Mouse (Mus musculus) T-cell, adult 2 months (primary cell): ENCODE results near the gene Boc.

Source experiments
- DNase-seq: peaks from one replicate; pipeline ENCODE4 v3.0.0; 2022; ENCODE audit warnings: low spot score

Gene Boc

DNA sequence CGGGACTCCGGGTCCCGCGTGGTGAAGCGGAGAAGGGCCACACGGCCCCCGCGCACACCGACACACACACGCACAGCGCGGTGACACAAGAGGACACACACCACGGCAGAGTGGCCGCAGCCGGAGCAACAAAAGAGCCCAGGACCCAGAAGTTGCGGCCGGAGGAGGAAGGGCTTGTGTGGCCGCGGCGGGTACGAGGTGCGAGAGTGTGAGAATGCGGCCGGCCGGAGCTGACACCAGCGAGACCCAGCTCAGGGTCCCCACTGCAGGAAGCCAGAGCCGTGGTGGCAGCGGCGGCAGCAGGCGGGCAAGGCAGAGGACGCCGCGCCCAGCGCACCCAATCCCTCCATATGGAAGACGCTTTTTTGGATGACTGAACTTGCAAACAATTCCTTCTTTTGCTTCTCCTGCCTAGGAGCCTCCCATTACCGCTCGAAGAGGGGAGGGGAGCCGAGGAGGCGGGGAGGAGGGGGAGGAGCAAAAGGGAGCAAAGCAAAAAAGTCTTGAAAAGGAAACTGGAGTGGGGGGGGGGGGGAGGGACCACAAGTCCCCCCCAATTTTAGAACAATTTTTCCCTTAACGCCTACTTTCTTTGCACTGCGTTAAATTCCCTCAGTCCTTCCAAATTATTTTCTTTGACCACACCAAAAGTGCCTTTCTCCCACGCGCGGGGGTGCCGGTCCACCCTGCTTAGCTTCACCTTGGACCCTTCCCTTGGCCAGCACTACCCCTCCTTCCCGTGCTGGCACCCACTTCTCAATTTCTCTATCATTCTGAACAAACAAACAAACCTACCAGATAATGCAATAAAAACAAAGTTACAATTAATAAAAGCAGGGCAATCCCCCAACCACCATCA lies at the start of gene Boc:
TSS of gene Boc (minus strand) at position 427 of the 859 bp plus-strand sequence.
- DNase-seq: peak; percentile 3

DNA sequence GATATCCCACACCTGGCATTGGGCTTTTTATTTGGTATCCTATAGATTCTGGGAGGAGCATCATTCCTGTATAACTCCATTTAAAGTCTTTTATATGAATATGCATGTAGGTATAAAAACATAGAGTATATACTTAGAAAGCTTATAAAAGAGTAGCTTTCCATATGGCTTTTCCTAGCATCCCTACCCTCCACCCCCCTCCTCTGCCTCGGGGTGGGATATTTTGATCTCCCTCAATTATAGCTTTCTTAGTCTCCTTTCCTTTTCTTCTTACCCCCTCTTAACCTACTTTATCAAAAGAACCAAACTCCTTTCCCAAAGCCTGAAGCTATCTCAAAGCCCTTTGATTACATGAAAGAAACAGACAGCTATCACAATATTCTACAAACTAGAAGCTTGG lies 47.9 kb upstream of the Boc start:
- no peak for DNase-seq

- DNase-seq: no peak
Observed at GRCm38 (mm10) chr16:44604021-44604616, 45.4 kb upstream of the Boc start.

DNA sequence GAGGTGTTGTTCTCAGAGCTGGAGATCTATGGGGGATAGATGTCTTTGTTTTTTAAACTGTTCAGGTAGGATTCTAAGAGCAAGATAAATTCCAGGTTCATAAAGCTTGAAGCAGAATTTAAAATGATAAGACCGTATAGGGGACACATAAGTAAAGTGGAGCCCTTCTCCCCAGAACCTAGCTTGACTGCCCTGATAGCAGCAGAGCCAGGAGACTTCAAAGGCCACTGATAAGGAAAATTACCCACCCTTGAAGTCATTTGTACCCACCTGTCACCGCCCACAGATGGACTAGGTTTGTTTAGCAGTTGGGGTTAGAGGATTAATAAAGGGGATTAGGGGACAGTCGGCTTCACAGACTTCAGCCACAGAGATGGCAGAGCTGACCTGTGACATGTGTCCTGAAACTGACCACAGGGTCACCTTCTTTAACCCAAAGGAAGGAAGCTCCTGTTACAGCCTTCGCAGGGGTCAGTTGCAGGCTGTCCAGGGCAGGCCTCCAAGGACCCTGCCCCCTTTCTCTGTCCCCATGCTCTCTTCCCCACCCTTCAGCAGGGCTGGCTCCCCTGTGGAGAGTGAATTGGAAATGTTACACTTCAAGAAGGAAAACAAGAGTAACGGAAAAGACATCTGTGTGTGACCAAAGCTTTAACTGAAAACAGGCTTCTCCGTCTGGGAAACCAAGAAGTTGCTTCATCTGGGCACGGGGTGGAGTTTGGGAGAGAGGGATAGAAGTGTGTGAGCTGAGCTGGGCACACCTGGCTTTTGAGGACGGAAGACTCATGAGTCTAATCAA lies 43.5 kb upstream of the Boc start:
- DNase-seq: no peak

- DNase-seq: no peak
Observed at GRCm38 (mm10) chr16:44601182-44601581, 42.5 kb upstream of the Boc start.

DNA sequence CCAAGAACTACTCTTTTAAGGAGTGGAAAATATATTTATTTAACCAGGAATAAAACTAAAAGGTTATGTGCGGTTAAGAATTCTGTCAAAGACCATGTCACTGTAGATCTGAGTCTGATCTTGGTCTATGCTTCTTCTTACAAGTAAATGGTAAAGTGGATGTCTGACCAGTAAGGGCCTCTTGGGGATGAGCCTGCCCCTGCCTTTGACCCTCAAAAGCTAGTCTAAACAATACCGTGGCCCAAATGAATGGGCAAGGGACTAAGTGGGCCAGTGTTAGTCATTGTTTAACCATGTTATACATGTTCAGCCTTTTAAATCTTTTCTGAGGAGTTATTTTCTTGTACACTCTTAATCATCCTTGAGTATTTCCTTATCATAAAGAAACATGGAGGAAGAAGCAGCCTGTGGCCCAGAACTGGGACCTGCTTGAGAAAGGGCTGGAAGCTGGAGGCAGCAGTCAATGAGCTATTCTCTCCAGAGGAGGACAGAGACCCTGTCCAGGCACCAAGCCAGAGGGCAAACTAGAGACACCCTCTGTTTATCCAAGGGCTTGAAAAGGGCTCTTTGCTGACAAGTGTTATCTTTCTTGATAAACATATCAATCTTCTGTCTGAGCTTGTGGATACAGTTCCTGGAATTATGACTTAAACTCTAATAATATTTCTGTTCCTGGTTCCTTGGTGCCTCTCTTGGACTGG lies 38.6 kb upstream of the Boc start:
- no peak for DNase-seq

- no peak for DNase-seq
Observed at GRCm38 (mm10) chr16:44589506-44589905, 30.8 kb upstream of the Boc start.

- no peak for DNase-seq
Observed at GRCm38 (mm10) chr16:44579421-44580024, 20.8 kb upstream of the Boc start.

GRCm38 (mm10) chr16:44578551-44578950 lies 19.9 kb upstream of the Boc start:
- DNase-seq: no peak

- DNase-seq: no peak
Observed at GRCm38 (mm10) chr16:44568056-44568455, 9.4 kb upstream of the Boc start.

DNA sequence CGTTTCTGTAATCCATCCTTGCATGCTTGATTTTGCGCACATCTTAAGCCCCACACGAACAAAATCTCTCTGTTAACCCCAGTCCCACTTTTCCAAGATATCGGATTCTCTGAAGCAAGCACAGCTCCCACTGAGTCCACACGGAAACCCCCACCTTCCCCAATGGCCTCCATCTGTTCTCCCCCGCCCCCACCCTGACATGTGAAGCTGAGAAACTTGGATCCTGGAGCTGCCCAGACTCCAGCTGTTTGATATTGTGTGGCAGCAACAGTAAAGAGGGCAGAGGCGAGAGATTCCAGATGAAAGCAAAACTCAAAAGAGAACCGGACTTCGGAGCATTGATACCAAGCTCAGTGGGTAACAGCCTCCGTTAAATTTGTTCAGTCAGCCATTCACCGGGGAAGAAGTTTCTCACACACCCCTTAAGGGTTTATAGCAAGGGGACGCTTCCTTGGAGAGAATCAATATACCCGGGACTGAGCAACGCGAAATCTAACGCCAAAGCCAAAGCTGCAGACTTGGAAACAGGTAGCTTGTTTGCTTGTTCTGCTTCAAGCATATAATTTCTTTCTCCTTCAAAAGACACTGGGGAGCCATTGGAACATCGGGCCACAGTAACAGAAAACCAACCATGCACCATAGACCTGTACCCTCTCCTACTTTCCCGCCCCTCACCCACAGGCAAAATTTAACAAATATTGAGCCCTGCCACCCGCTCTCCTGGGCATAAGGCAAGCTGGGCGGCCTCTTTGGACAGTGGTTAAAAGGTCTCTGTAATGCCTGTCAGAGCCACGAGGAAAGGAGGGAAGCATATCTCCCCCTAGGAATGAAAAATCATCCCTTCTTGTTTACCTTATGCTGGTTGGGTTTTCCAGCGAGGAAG lies 6.9 kb upstream of the Boc start:
- no peak for DNase-seq

GRCm38 (mm10) chr16:44564359-44564758 lies 5.7 kb upstream of the Boc start:
- no peak for DNase-seq

DNA sequence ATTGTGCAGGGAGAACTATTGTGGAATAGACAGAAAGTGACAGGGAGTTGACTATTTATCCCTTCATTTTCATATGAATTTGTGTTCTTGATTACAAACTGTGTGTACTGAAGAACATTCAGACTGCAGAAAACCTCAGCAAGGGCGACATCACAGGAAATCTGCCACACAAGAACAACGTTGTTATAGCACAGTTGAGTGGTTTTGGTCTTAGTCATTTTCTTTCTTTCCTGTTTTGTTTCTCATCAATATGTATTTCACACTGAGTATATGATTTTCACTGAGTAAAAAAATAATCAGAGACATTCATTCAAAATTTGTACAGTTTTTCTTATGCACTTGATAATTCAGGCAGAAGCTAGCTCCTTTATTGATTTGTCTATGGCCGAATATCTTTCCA lies 3.4 kb upstream of the Boc start:
- no peak for DNase-seq

DNA sequence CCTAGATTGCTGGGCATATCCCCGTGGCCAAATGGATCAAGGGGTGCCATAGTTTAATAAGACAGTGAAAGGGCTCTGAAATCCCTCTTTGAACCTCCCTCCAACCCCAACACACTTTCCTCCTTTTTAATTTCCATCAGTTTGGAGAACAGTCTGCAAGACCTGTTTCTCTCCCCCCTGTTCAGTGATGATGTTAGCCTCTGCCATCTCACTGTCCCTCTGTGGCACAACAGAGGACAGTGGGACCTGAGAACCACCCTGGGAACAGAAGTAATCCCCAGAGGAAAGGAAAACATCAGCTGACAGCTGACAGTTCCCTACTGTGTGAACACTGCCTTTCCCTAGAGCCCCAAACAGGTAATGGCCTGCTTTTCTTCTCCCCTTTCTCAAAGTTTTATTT lies 1.5 kb upstream of the Boc start:
- no peak for DNase-seq

- no peak for DNase-seq
Observed at GRCm38 (mm10) chr16:44559330-44559695, 616 bp upstream of the Boc start.

DNA sequence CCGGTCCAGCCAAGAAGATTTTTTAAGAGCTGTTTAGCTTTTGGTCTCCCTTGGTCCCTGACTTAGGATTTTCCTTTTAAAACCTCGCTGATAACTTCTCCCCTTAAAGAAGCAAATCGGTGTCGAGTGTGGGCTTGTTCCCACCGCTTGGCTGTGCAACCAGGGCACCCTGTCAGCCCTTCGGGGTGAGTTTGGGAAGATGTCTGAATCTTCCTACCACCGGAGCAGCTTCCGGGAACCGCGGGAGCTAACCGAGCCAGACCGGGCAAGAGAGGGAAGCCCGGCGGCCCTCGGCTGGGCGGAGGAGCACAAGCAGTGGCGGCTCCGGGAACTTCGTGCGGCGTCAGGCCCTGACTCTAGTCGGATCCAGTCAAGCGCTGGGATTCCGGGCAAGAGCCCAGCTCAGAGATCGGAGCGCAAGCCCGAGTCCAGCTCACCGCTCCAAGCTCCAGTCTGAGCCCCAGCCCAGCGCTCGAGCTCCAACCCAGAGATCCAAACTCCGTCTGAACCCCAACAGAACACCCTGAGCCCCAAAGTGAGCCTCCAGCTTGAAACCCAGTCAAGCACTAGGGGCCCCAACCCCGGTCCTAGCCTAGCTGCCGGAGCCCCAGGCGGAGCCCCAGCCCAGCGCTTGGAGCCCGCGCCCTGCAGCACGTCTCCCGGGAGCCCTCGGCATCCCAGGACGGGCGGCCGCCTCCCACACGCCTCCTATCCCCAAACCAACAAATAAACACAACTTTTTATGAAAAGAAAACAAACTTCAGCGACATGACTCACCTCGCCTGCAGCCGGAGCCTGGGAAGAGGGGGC lies 831 bp downstream of the Boc start:
- peak; percentile 8 for DNase-seq

DNA sequence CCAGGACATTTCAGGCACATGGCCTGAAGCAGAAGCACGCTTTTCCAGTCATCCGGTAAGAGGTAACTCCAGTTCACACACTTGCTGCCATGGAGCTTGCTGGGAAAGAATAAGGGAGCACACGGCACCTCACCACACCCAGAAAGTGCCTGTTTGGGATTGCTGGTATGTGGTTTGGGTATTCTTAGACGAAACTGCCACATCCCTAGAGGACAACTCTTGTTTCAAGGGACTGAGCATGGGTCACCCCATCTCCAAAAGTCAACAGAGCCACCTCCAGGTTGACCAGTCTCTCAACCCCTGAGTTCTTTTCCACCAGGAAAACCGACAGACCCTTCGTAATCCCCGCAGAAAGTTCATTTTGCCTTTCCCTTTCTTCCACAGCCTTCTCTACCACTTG lies 1.6 kb downstream of the Boc start:
- no peak for DNase-seq

DNA sequence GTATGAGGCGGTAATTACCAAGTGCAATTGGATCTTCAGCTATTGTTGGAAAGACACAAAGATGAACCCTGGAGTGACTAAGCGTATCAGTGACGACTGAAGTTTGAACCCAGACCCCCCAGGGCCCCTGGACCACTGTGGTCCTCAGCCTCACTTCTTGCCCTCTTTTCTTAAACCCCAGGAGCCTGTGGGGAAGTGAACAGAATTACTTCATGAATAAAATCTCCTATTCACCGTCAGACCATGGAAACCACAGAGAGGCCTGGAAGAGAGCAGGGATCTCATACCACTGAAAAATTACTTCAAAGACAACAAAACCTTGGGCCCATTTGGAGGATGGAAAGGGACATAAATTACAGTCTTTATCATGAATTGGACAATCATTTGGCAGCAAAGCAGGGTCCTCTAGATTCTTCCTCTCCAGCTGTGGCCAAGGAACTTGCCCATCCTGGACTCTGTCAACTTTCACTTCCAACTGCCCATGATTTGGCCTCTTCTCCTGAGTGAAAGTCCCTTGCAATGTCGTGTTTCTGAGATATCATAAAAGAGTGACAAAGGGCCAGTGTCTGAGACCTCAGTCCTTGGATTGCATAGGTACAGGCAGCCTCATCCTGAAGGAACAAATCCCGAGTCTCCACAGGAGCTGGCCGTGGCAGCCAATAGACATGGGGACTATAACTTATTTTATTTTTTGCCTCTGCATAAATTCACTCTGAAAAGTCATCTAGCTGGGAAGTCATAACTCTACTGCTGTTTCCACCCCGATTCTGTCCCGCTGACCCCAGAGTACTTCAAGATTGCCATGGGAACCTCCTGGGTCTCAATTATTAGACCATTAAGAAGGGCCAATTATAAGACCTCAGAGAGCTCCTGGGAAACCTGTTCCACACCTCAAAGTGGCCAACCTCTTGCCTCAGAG lies 2.6 kb downstream of the Boc start:
- no peak for DNase-seq

DNA sequence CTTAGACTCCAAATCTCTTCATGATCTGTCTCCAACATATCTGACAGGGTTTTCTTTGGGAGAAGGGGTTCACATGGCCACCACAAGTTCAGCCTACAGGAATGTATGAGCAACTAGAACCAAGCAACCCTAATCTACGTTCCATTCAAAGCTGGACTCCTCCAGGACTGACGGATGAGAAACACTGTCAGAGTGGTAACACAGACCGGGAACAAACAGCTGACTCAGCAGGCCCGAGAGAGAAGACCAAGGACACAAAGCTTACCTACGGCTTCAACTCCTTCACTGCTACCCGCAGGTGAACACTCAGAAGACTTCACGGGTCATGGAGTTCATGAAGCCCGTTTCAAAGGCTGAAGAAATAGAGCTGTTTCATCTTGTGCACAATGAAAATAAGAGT lies 4.8 kb downstream of the Boc start:
- DNase-seq: no peak
